Mouse (Mus musculus) limb, embryonic 15.5 days (tissue): ENCODE results near the gene Foxn4. TPM values are rescaled to one million over a fixed set of nuclear protein-coding genes. Genes with fewer than 3 reads are reported as not detected.

ENCODE experiments used
- ATAC-seq: fragments of 200-750 bp; cut with Nextera tagmentation; 2 replicates; pipeline ENCODE4 v1.8.0; 2017; ENCODE audit warnings: low read depth, moderate TSS enrichment; ENCODE audit not compliant: insufficient number of reproducible peaks, low FRiP score, low TSS enrichment
- H3K27ac ChIP-seq: fragments of 300-500 bp; sonication (generic); 2 replicates; pipeline ENCODE4 v1.5.1; 2015; ENCODE audit warnings: moderate library complexity, mild to moderate bottlenecking, inconsistent platforms
- H3K27me3 ChIP-seq: fragments of 300-500 bp; sonication (generic); 2 replicates; pipeline ENCODE4 v1.6.1; 2015; ENCODE audit warnings: inconsistent platforms
- H3K36me3 ChIP-seq: fragments of 300-500 bp; sonication (generic); 2 replicates; pipeline ENCODE4 v1.6.1; 2015; ENCODE audit warnings: inconsistent platforms
- H3K4me1 ChIP-seq: fragments of 300-500 bp; sonication (generic); 2 replicates; pipeline ENCODE4 v1.6.1; 2015; ENCODE audit warnings: inconsistent platforms
- H3K4me2 ChIP-seq: fragments of 300-500 bp; sonication (generic); 2 replicates; pipeline ENCODE4 v1.6.1; 2015; ENCODE audit warnings: mild to moderate bottlenecking, inconsistent platforms
- H3K4me3 ChIP-seq: fragments of 300-500 bp; sonication (generic); 2 replicates; pipeline ENCODE4 v1.5.1; 2015; ENCODE audit warnings: mild to moderate bottlenecking, inconsistent platforms
- H3K9ac ChIP-seq: fragments of 300-500 bp; sonication (generic); 2 replicates; pipeline ENCODE4 v1.6.1; 2015; ENCODE audit warnings: inconsistent platforms
- H3K9me3 ChIP-seq: fragments of 300-500 bp; sonication (generic); 2 replicates; pipeline ENCODE4 v1.6.1; 2016; ENCODE audit warnings: inconsistent platforms
- WGBS: fragments of 180-500 bp; shearing (Covaris S2); methylation state at CpG from one replicate; pipeline ENCODE4 v1.1.7; 2015; 5-methylcytosine and 5-hydroxymethylcytosine counted together
- polyA plus RNA-seq: library from polyadenylated mRNA; unstranded; fragments of >200 nt; fragmentation: Nextera tagmentation; extraction: Ambion mirVana; gene quantifications from 2 replicates; pipeline ENCODE4 v1.2.1, GENCODE M21; 2015

The Foxn4 gene
- polyA plus RNA-seq = not detected in 2 replicates

DNA sequence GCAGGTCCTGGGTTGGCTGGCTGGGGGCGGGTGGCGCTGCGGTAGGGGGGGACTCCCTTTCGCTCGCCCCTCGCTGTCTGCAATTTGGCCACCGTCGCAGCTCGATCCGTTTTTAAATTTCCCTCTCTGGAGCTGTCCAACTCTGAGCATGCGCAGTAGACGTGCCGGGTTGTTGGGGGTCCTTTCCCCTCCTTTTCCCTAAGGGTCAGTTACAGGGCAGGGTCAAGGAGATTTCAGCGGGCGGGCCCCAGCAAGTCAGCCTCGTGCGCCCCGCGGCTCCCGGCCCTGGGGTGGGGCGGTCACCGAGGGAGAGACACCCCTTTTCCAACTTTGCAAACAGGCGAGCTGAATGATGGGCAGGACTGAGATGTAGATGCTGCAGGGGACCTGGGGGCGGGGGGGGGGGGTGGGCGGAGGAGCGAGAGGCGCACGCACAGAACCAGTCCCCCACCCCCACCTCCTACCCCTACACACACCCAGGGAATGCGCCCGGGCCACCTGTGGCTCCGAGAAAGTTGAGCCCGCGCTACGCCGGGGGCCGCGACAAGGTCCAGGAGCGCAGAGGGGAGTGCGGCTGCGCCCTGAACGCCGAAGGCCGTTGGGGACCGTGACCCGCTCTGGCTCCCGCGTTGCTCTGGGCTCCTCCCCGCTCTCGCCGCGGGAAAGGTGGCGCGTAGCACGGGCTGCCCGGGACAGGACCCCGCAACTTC, at the start of gene Foxn4:
Foxn4 (minus strand) TSS at position 115 of the 710 bp plus-strand sequence.
- peaks cover 20% of the 10 kb centered on the region for H3K4me1 ChIP-seq
- ATAC-seq = no peak
- under 1% methylated on average over 55 of the region's 56 CpGs for WGBS
- no peak within 1 kb of the TSS for H3K27ac ChIP-seq
- H3K4me2 ChIP-seq = peak within 1 kb of the TSS; percentile 66
- H3K27me3 ChIP-seq = peaks cover 84% of the 10 kb centered on the region
- peak within 1 kb of the TSS; percentile 37 for H3K4me3 ChIP-seq
- H3K9ac ChIP-seq = no peak within 1 kb of the TSS
- no peaks in the 10 kb centered on the region for H3K9me3 ChIP-seq
- no peaks in the 10 kb centered on the region for H3K36me3 ChIP-seq

GRCm38 (mm10) chr5:114323105-114323790, 49.6 kb upstream of the Foxn4 start:
- Histone ChIP-seq H3K4me2 (no peak overlapping the region), H3K4me3 (no peak overlapping the region), H3K27me3 (no peaks in the 10 kb centered on the region; the same call in 1 of the 2 replicates), H3K27ac (no peak overlapping the region), H3K36me3 (no peaks in the 10 kb centered on the region), H3K9me3 (no peaks in the 10 kb centered on the region), H3K4me1 (peaks cover 5% of the 10 kb centered on the region; the same call in 1 of the 2 replicates), H3K9ac (no peak overlapping the region)
- no peak for ATAC-seq
- 54% methylated on average over 25 of the region's 25 CpGs for WGBS

- WGBS = 65% methylated on average over 11 of the region's 11 CpGs
- H3K27me3 ChIP-seq = no peaks in the 10 kb centered on the region; the same call in 1 of the 2 replicates
- no peaks in the 10 kb centered on the region for H3K36me3 ChIP-seq
- H3K9ac ChIP-seq = no peak overlapping the region
- no peak overlapping the region for H3K4me2 ChIP-seq
- ATAC-seq = no peak
- H3K4me3 ChIP-seq = no peak overlapping the region
- no peak overlapping the region for H3K27ac ChIP-seq
- no peaks in the 10 kb centered on the region for H3K9me3 ChIP-seq
- peaks cover 3% of the 10 kb centered on the region; the same call in 1 of the 2 replicates for H3K4me1 ChIP-seq
These were observed 36.1 kb upstream of the Foxn4 start for GRCm38 (mm10) chr5:114309680-114310036.

- WGBS = 53% methylated on average over 18 of the region's 18 CpGs
- Histone ChIP-seq H3K4me1 (peaks cover 3% of the 10 kb centered on the region; the same call in 1 of the 2 replicates), H3K4me2 (no peak overlapping the region), H3K27ac (no peak overlapping the region), H3K9me3 (no peaks in the 10 kb centered on the region), H3K9ac (no peak overlapping the region), H3K27me3 (no peaks in the 10 kb centered on the region; the same call in 1 of the 2 replicates), H3K36me3 (no peaks in the 10 kb centered on the region), H3K4me3 (no peak overlapping the region)
- no peak for ATAC-seq
These were observed 35.4 kb upstream of the Foxn4 start for GRCm38 (mm10) chr5:114308765-114309679.

- Histone ChIP-seq H3K9me3 (no peaks in the 10 kb centered on the region), H3K36me3 (no peaks in the 10 kb centered on the region), H3K4me2 (no peak overlapping the region), H3K4me1 (peaks cover 3% of the 10 kb centered on the region; the same call in 1 of the 2 replicates), H3K27me3 (no peaks in the 10 kb centered on the region), H3K27ac (no peak overlapping the region), H3K9ac (no peak overlapping the region), H3K4me3 (no peak overlapping the region)
- ATAC-seq = no peak
- 59% methylated on average over 5 of the region's 5 CpGs for WGBS
These were observed 32.9 kb upstream of the Foxn4 start for GRCm38 (mm10) chr5:114306496-114306895.

- H3K9ac ChIP-seq = no peak overlapping the region
- H3K27ac ChIP-seq = no peak overlapping the region
- no peaks in the 10 kb centered on the region for H3K27me3 ChIP-seq
- 70% methylated on average over 6 of the region's 6 CpGs for WGBS
- H3K4me2 ChIP-seq = no peak overlapping the region
- no peaks in the 10 kb centered on the region for H3K9me3 ChIP-seq
- H3K4me3 ChIP-seq = no peak overlapping the region
- no peaks in the 10 kb centered on the region for H3K36me3 ChIP-seq
- H3K4me1 ChIP-seq = peaks cover 5% of the 10 kb centered on the region; the same call in 1 of the 2 replicates
- no peak for ATAC-seq
These were observed 29.6 kb upstream of the Foxn4 start for GRCm38 (mm10) chr5:114303166-114303565.

GRCm38 (mm10) chr5:114299883-114300610, 26.4 kb upstream of the Foxn4 start:
- ATAC-seq = no peak
- no peaks in the 10 kb centered on the region for H3K9me3 ChIP-seq
- H3K9ac ChIP-seq = no peak overlapping the region
- H3K4me1 ChIP-seq = peaks cover 19% of the 10 kb centered on the region
- no peak overlapping the region for H3K27ac ChIP-seq
- H3K4me2 ChIP-seq = no peak overlapping the region
- H3K36me3 ChIP-seq = no peaks in the 10 kb centered on the region
- H3K4me3 ChIP-seq = no peak overlapping the region
- 86% methylated on average over 24 of the region's 24 CpGs for WGBS
- H3K27me3 ChIP-seq = no peaks in the 10 kb centered on the region

- Histone ChIP-seq H3K9ac (no peak overlapping the region), H3K9me3 (no peaks in the 10 kb centered on the region), H3K27me3 (no peaks in the 10 kb centered on the region), H3K27ac (no peak overlapping the region), H3K4me1 (peaks cover 19% of the 10 kb centered on the region), H3K36me3 (no peaks in the 10 kb centered on the region), H3K4me2 (no peak overlapping the region), H3K4me3 (no peak overlapping the region)
- ATAC-seq = no peak
- 61% methylated on average over 22 of the region's 22 CpGs for WGBS
These were observed 25.7 kb upstream of the Foxn4 start for GRCm38 (mm10) chr5:114299156-114299855.

GRCm38 (mm10) chr5:114298212-114298894, 24.7 kb upstream of the Foxn4 start:
- Histone ChIP-seq H3K36me3 (no peaks in the 10 kb centered on the region), H3K27ac (no peak overlapping the region), H3K4me3 (no peak overlapping the region), H3K4me2 (no peak overlapping the region), H3K27me3 (no peaks in the 10 kb centered on the region), H3K4me1 (peaks cover 19% of the 10 kb centered on the region), H3K9ac (no peak overlapping the region), H3K9me3 (no peaks in the 10 kb centered on the region)
- 37% methylated on average over 18 of the region's 18 CpGs for WGBS
- ATAC-seq = no peak
